Mouse (Mus musculus) liver, embryonic 13.5 days (tissue): ENCODE data around the gene Npffr2. TPM values are rescaled to one million over a fixed set of nuclear protein-coding genes. Genes with fewer than 3 reads are reported as not detected.
"Not testable (repeated sequence)": the region's sequence is repeated elsewhere in the genome, so short reads cannot be mapped to it uniquely, and the experiment has no call there.

ENCODE experiments used
- ATAC-seq: fragments of 200-750 bp; cut with Nextera tagmentation; 2 replicates; pipeline ENCODE4 v1.8.0; 2017; ENCODE audit warnings: low read depth, mild to moderate bottlenecking, moderate number of reproducible peaks, moderate library complexity
- DNase-seq: peaks from one replicate; pipeline ENCODE4 v3.0.0; 2022
- H3K27ac ChIP-seq: fragments of 300-500 bp; sonication (generic); 2 replicates; pipeline ENCODE4 v1.5.1; 2015; ENCODE audit warnings: moderate library complexity, mild to moderate bottlenecking, inconsistent platforms
- H3K27me3 ChIP-seq: fragments of 300-500 bp; sonication (generic); 2 replicates; pipeline ENCODE4 v1.6.1; 2015; ENCODE audit warnings: mild to moderate bottlenecking, inconsistent platforms
- H3K36me3 ChIP-seq: fragments of 300-500 bp; sonication (generic); 2 replicates; pipeline ENCODE4 v1.6.1; 2015; ENCODE audit warnings: mild to moderate bottlenecking, inconsistent platforms
- H3K4me1 ChIP-seq: fragments of 300-500 bp; sonication (generic); replicated peaks from 2 replicates; pipeline ENCODE4 v1.6.1; 2015; ENCODE audit warnings: inconsistent platforms
- H3K4me2 ChIP-seq: fragments of 300-500 bp; sonication (generic); 2 replicates; pipeline ENCODE4 v1.6.1; 2015; ENCODE audit warnings: inconsistent platforms, mild to moderate bottlenecking, moderate library complexity
- H3K4me3 ChIP-seq: fragments of 300-500 bp; sonication (generic); replicated peaks from 2 replicates; pipeline ENCODE4 v1.5.1; 2015; ENCODE audit warnings: mild to moderate bottlenecking, inconsistent platforms
- H3K9ac ChIP-seq: fragments of 300-500 bp; sonication (generic); 2 replicates; pipeline ENCODE4 v1.6.1; 2015; ENCODE audit warnings: mild to moderate bottlenecking, inconsistent platforms
- H3K9me3 ChIP-seq: fragments of 300-500 bp; sonication (generic); replicated peaks from 2 replicates; pipeline ENCODE4 v1.6.1; 2016; ENCODE audit warnings: inconsistent platforms
- WGBS: fragments of 180-500 bp; shearing (Covaris S2); methylation state at CpG from one replicate; pipeline ENCODE4 v1.1.7; 2015; ENCODE audit not compliant: insufficient replicate concordance; 5-methylcytosine and 5-hydroxymethylcytosine counted together
- polyA plus RNA-seq: library from polyadenylated mRNA; unstranded; fragments of >200 nt; fragmentation: Nextera tagmentation; extraction: Ambion mirVana; gene quantifications from 2 replicates; pipeline ENCODE4 v1.2.1, GENCODE M21; 2015

Npffr2 gene
- not detected in 2 replicates for polyA plus RNA-seq

DNA sequence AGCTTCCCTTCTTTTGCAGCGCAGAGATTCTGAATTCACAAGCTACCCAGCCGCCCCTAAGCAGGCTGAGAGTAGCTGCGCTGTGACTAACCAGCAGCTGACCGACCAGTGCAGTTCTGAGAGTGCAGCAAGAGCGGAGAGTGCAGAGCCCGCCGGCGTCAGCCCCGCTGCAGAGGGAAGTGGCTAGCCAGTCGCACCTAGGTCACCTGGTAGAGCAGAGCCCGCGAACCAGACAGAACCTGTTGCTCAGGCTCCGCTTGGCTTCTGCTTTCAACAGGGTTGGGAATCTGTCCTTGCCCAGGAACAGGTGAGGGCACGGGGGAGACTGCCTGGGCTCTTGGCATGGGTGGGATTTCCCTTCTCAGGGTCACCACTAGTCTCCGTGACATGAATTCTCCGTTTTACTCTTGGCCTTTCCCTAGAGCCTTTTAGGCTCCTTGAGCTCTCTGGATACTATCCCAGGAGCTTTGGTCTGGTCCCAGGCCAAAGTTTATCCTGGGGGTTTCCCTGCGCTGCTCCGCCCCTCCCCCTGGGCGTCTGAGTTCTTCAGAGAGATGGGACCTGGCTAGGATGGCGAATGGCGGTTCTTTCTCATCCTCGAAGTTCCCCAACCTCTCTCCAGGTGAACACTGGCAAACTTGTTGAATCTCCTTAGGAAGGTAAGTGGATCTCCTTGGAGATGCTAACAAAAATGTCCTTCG, at the start of gene Npffr2:
Gene Npffr2, plus strand, starts transcription at position 552 of the 701 bp plus-strand sequence.
- Histone ChIP-seq H3K4me1 (no peaks in the 10 kb centered on the region), H3K36me3 (no peaks in the 10 kb centered on the region), H3K4me3 (peak within 1 kb of the TSS; percentile 25; the same call in 1 of the 2 replicates), H3K9ac (no peak within 1 kb of the TSS), H3K9me3 (no peaks in the 10 kb centered on the region), H3K4me2 (peak within 1 kb of the TSS; percentile 47), H3K27me3 (peaks cover 8% of the 10 kb centered on the region; the same call in 1 of the 2 replicates), H3K27ac (no peak within 1 kb of the TSS)
- DNase-seq (no peak), ATAC-seq (peak; percentile 41; the same call in 1 of the 2 replicates)
- WGBS, result 6% methylated on average over 23 of the region's 23 CpGs

DNA sequence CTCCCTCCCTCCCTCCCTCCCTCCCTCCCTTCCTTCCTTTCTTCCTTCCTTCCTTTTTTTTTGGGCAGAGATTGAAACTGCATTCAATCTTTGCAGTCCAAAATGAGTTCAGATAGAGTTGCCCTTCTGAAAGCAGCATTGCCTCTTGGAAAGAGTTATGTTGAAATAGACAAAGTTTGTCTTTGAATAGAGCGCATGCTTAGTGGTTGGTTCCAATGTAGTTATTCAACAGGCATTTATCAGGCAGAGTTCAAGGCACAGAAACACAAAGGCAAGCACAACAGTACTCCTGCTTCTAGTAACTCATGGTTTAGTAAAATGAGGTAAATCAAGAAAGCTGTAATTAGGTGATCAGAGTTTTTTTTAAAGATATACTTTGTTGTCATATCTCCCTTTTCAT, 34.7 kb upstream of the Npffr2 start:
- ATAC-seq, result no peak
- H3K36me3 ChIP-seq, result no peaks in the 10 kb centered on the region
- WGBS, result 72% methylated on average over 1 of the region's 1 CpGs

DNA sequence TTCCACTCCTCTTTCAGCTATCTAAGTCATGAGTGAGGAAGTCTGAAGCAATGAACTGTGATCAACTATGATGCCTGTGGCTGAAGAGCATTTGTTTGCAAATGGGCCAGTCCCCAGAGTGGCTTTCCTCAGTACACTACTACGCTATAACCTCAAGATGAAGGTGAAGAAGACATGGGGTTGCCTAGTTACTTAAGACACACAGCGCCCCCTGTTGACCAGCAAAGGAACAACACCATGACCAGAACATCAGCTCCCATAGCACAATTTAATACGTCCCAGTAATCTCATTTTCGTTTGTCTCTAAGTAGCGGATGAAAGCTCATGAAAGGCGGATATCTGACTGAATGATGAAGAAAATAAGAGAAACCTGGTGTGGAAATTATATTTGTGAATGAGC, 27.0 kb upstream of the Npffr2 start:
- peak; percentile 0 for DNase-seq
- Histone ChIP-seq H3K27ac (no peak overlapping the region), H3K9me3 (no peaks in the 10 kb centered on the region), H3K27me3 (no peaks in the 10 kb centered on the region), H3K4me1 (no peaks in the 10 kb centered on the region), H3K36me3 (no peaks in the 10 kb centered on the region), H3K4me2 (no peak overlapping the region), H3K4me3 (no peak overlapping the region), H3K9ac (no peak overlapping the region)
- WGBS, result 44% methylated on average over 6 of the region's 6 CpGs
- no peak for ATAC-seq

More for the DNA sequence above, 34.7 kb upstream of the Npffr2 start:
- DNase-seq, result no peak
- H3K4me3 ChIP-seq, result no peak overlapping the region
- H3K4me2 ChIP-seq, result no peak overlapping the region
- no peaks in the 10 kb centered on the region for H3K4me1 ChIP-seq
- no peaks in the 10 kb centered on the region for H3K27me3 ChIP-seq
- no peak overlapping the region for H3K27ac ChIP-seq
- H3K9me3 ChIP-seq, result no peaks in the 10 kb centered on the region
- H3K9ac ChIP-seq, result no peak overlapping the region

DNA sequence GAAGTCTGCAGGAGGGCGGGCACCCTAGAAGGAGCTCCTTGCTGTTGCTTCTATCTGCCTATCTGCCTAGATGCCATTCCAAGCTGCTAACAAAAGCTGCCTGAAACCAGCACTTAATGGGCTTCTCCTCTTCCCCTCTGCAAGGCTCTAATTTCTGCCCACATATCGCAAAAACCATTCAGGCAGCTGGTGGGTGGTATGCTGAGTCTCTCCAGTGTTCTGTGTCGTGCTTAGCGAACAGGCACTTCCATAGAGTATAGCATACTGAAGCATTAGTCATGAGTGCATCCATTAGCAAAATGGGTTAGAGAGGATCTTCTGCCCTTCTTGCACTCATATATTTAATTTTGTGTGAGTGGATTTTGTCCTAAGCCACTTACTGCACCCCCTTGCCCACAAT, 8.6 kb upstream of the Npffr2 start:
- Histone ChIP-seq H3K27ac (no peak overlapping the region), H3K4me2 (no peak overlapping the region), H3K27me3 (no peaks in the 10 kb centered on the region), H3K9ac (no peak overlapping the region), H3K4me1 (no peaks in the 10 kb centered on the region), H3K9me3 (no peaks in the 10 kb centered on the region), H3K36me3 (no peaks in the 10 kb centered on the region), H3K4me3 (no peak overlapping the region)
- ATAC-seq (no peak), DNase-seq (no peak)
- WGBS, result 71% methylated on average over 4 of the region's 4 CpGs

DNA sequence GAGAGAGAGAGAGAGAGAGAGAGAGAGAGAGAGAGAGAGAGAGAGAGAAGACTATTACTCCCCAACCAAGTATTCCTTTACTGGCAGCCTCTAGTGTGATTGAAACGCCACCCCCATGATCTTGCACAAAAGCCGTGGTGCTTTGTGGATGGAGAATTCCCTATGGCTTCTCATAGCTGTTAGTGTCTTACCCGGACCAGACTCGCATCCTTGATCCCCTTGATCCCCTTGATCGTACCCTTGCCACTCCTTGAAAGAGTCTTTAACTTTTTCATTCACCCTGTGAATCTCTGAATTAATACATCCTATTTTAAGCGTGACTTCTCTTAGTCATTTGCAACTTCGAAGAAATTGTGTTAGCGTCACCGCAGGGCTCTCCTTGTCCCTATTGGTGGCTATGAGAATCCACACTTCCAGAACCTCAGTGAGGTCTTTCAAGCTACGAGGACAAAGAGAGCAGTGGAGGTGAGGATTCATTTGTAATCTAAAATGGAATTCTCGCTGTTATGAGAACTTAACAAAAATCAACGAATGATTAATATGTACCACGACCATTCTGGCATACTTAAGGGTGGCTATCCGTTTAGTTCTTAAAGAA, 949 bp upstream of the Npffr2 start:
- H3K4me3 ChIP-seq, result no peak overlapping the region
- H3K4me1 ChIP-seq, result no peaks in the 10 kb centered on the region
- H3K9me3 ChIP-seq, result no peaks in the 10 kb centered on the region
- H3K36me3 ChIP-seq, result no peaks in the 10 kb centered on the region
- peaks cover 8% of the 10 kb centered on the region; the same call in 1 of the 2 replicates for H3K27me3 ChIP-seq
- peak overlapping the region; percentile 47 for H3K4me2 ChIP-seq
- WGBS, result 8% methylated on average over 14 of the region's 14 CpGs
- ATAC-seq (no peak), DNase-seq (no peak)
- no peak overlapping the region for H3K27ac ChIP-seq
- H3K9ac ChIP-seq, result no peak overlapping the region

DNA sequence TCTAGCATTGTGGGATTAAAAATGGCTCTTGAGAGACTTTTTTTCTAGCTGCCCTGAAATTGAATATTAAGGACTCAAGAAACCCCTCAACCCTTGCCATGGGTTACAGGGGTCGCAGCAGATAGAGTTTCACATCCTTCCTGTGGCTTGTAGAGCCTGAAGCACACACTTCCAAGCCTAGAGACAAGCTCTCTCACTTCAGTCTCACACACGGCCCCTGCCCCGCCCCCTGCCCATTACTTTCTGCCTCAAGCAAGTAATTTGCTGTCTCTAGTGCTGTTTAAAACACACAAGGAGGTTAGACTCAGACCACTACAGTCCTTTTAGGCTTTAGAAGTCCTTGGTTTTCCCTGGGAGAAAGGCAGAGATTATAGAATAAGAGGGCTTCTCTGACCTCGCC, 1.7 kb downstream of the Npffr2 start:
- no peak overlapping the region for H3K27ac ChIP-seq
- H3K4me2 ChIP-seq, result no peak overlapping the region
- no peak overlapping the region for H3K9ac ChIP-seq
- DNase-seq (no peak), ATAC-seq (no peak)
- no peaks in the 10 kb centered on the region for H3K4me1 ChIP-seq
- H3K4me3 ChIP-seq, result no peak overlapping the region
- peaks cover 8% of the 10 kb centered on the region; the same call in 1 of the 2 replicates for H3K27me3 ChIP-seq
- H3K9me3 ChIP-seq, result no peaks in the 10 kb centered on the region
- WGBS, result 27% methylated on average over 4 of the region's 4 CpGs
- H3K36me3 ChIP-seq, result no peaks in the 10 kb centered on the region

DNA sequence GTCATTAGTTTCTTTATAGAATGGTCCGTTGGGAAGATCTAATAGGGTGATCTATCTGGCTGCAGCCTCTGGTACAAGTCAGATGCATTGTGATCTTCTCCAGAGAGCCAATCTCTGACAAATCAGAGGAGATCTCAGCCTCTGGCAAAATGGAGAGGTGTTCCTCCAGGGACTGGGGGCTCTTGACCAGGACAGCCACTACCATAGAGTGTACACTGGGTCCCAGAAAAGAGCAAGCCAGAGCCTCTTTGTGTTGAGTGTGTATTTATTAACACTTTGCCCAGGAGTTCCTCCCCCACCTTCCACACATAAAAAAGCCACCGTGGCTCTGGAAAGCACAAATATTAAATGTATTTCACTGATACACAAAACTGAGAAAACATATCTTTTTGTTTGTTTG, 2.2 kb downstream of the Npffr2 start:
- DNase-seq (no peak), ATAC-seq (no peak)
- Histone ChIP-seq H3K9me3 (no peaks in the 10 kb centered on the region), H3K27me3 (peaks cover 8% of the 10 kb centered on the region; the same call in 1 of the 2 replicates), H3K9ac (no peak overlapping the region), H3K4me3 (no peak overlapping the region), H3K27ac (no peak overlapping the region), H3K4me1 (no peaks in the 10 kb centered on the region), H3K36me3 (no peaks in the 10 kb centered on the region), H3K4me2 (no peak overlapping the region)
- WGBS, result 47% methylated on average over 2 of the region's 2 CpGs

DNA sequence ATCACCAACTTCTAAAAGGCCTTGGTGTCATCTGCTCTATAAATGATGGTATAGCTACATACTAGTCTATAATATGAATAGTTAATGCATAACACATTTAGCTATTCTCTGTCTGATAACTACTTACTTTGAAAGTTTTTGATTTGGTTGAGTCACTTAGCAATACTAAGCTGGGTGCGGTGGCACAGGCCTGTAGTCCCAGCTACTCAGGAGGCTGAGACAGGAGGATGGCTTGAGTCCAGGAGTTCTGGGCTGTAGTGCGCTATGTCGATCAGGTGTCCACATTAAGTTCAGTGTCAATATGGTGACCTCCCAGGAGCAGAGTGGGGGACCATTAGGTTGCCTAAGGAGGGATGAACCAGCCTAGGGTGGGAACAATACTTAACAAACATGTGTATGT, 8.8 kb downstream of the Npffr2 start:
- Histone ChIP-seq H3K9me3 (no peaks in the 10 kb centered on the region), H3K27ac (no peak overlapping the region), H3K4me3 (no peak overlapping the region), H3K9ac (no peak overlapping the region), H3K4me1 (no peaks in the 10 kb centered on the region), H3K27me3 (no peaks in the 10 kb centered on the region), H3K4me2 (no peak overlapping the region), H3K36me3 (no peaks in the 10 kb centered on the region)
- DNase-seq, result no peak
- no peak for ATAC-seq
- 74% methylated on average over 3 of the region's 3 CpGs for WGBS

DNA sequence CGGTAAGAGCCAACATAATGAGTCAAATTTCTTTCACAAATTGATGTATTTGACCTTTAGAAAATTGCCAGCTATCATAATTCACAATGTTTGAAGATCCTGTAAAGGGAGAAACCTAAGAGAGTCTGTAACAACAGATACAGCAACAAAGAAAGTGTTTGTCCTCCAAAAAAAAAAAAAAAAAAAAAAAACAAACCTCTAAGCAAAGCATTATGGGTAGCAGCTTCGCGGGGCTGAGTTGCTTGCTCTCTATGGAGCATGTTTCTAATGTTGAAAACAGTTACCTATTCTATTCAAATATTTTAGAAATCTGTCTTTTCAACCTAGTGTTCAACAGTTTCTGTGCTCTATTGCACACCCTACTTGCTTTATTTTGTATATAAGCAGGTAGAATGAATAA, 15.2 kb downstream of the Npffr2 start:
- Histone ChIP-seq H3K4me2 (no peak overlapping the region), H3K27ac (no peak overlapping the region), H3K36me3 (no peaks in the 10 kb centered on the region), H3K27me3 (no peaks in the 10 kb centered on the region), H3K4me1 (no peaks in the 10 kb centered on the region), H3K4me3 (no peak overlapping the region), H3K9ac (no peak overlapping the region), H3K9me3 (no peaks in the 10 kb centered on the region)
- ATAC-seq (no peak), DNase-seq (no peak)
- 62% methylated on average over 3 of the region's 3 CpGs for WGBS

DNA sequence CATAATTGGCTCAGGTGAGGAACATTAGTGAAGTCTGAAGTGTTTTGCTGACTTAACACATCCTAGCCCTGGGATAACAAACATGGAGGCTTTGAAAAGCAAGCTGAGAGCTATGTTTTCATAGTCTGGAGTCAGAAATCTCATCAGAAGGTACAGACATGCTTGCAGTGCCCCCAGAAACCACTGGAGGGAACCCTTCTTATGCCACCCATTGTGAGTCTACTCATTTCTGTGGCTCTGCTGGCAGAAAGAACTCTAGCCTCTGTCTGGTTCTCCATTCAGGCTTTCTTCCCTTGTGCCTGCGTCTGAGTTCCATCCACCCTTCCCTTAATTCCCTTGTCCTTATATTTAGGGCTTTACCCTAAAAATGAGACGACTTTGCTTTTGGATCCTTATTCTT, 16.2 kb downstream of the Npffr2 start:
- H3K4me1 ChIP-seq, result no peaks in the 10 kb centered on the region
- H3K4me3 ChIP-seq, result no peak overlapping the region
- no peak overlapping the region for H3K27ac ChIP-seq
- no peaks in the 10 kb centered on the region for H3K36me3 ChIP-seq
- no peak overlapping the region for H3K4me2 ChIP-seq
- no peaks in the 10 kb centered on the region for H3K27me3 ChIP-seq
- no peak for ATAC-seq
- no peak for DNase-seq
- WGBS, result 19% methylated on average over 2 of the region's 2 CpGs
- H3K9me3 ChIP-seq, result no peaks in the 10 kb centered on the region
- no peak overlapping the region for H3K9ac ChIP-seq

DNA sequence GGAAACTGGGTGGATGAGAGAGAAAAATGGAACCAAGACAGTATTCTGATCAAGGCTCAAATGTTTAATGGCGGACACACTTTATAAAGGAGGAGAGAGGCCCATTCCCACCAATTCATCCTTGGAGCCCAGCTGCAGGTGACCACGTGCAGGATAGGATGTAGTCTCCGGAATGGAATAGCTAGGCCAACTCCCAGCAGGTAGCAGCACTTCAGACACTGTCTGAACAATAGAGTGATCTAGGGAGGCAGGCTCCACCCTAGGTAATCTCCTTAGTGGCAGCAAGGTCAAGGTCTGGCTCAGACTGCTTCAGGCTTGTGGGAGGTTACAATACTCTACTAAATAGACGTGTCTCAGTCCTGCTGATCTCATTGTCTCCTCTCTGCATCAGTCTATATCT, 31.9 kb downstream of the Npffr2 start:
- H3K36me3 ChIP-seq, ATAC-seq, H3K4me3 ChIP-seq, H3K27me3 ChIP-seq, H3K9me3 ChIP-seq, H3K4me2 ChIP-seq, H3K4me1 ChIP-seq, H3K9ac ChIP-seq, H3K27ac ChIP-seq, DNase-seq: not testable (repeated sequence)
- 36% methylated on average over 4 of the region's 4 CpGs for WGBS

DNA sequence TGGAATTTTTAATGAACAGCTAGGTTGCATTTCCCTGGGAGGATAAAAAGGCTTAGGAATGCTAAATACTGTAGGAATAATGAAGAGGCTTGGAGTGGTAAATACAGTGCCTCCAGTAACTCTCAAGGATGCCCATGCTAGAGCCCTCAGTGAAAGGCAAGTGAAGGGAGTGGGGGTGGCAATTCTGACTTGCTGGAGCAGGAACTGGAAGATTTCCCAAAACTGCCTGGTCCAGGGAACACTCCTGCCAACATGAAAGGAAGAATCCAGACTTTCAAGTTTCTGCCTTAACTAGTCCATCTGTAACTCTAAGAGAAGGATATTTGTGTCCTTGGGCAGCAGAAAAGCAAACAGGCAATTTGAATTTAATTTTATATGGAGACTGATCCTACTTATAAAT, 34.2 kb downstream of the Npffr2 start:
- Histone ChIP-seq H3K4me2 (no peak overlapping the region), H3K9me3 (no peaks in the 10 kb centered on the region), H3K36me3 (no peaks in the 10 kb centered on the region), H3K4me1 (no peaks in the 10 kb centered on the region), H3K4me3 (no peak overlapping the region), H3K9ac (no peak overlapping the region), H3K27ac (no peak overlapping the region), H3K27me3 (no peaks in the 10 kb centered on the region)
- DNase-seq, result no peak
- no peak for ATAC-seq
